34 mouse cellular contexts compared by ENCODE assay signal in genomic region chr7:133876139-133876538, GRCm38 (mm10).
"Had no signal": no experiment of that assay in that cellular context is flagged by ENCODE, and none has a peak within 500 bp of the region (broad histone marks: within the 10 kb centered on the region; RNA-seq: fewer than 3 reads in every experiment).

No protein-coding gene starts in this region.

- H3K27me3 ChIP-seq: heart, embryonic 12.5 days; heart, embryonic 13.5 days; heart, embryonic 15.5 days; hindbrain, embryonic 12.5 days; hindbrain, embryonic 13.5 days; hindbrain, embryonic 15.5 days; intestine, embryonic 15.5 days; kidney, embryonic 15.5 days had no signal

- H3K9me3 ChIP-seq: heart, embryonic 12.5 days; heart, embryonic 13.5 days; heart, embryonic 15.5 days; hindbrain, embryonic 10.5 days; hindbrain, embryonic 12.5 days; hindbrain, embryonic 13.5 days; hindbrain, embryonic 15.5 days; intestine, embryonic 15.5 days; kidney, embryonic 15.5 days had no signal

- H3K36me3 ChIP-seq: heart, embryonic 12.5 days; heart, embryonic 13.5 days; heart, embryonic 15.5 days; hindbrain, embryonic 10.5 days; hindbrain, embryonic 12.5 days; hindbrain, embryonic 13.5 days; hindbrain, embryonic 15.5 days; intestine, embryonic 15.5 days; kidney, embryonic 15.5 days had no signal

- H3K27ac ChIP-seq: heart, adult 2 months; heart, embryonic 13.5 days; heart, embryonic 15.5 days; hindbrain, embryonic 10.5 days; hindbrain, embryonic 12.5 days; hindbrain, embryonic 13.5 days; hindbrain, embryonic 14.5 days; hindbrain, embryonic 15.5 days; hindbrain, postnatal 0 days; intestine, embryonic 15.5 days; kidney, embryonic 15.5 days; kidney, postnatal 0 days; layer of hippocampus, adult 2 months had no signal

- ATAC-seq: hindbrain, embryonic 16.5 days; hindbrain, postnatal 0 days; inflammation-experienced regulatory T-cells, adult 6 months; intestine, embryonic 15.5 days; intestine, embryonic 16.5 days; intestine, postnatal 0 days had no signal

- H3K4me2 ChIP-seq: heart, embryonic 11.5 days; heart, embryonic 12.5 days; heart, embryonic 13.5 days; heart, embryonic 15.5 days; hindbrain, embryonic 12.5 days; hindbrain, embryonic 13.5 days; hindbrain, embryonic 14.5 days; hindbrain, embryonic 15.5 days; intestine, embryonic 15.5 days; kidney, embryonic 15.5 days had no signal

- H3K4me3 ChIP-seq: heart, adult 2 months; heart, embryonic 12.5 days; heart, embryonic 13.5 days; heart, embryonic 15.5 days; hindbrain, embryonic 10.5 days; hindbrain, embryonic 12.5 days; hindbrain, embryonic 13.5 days; hindbrain, embryonic 15.5 days; intestine, embryonic 15.5 days; kidney, embryonic 15.5 days; layer of hippocampus, adult 2 months had no signal

- DNase-seq: heart, adult 2 months; heart, postnatal 10 days; heart, postnatal 14 days; heart, postnatal 36 days; kidney, adult 11 months; kidney, adult 18-20 months; kidney, adult 2 months; kidney, adult 8-10 months; kidney, adult 9 months; kidney, postnatal 10 days; kidney, postnatal 14 days; kidney, postnatal 25 days; kidney, postnatal 36 days; kidney, postnatal 4 days; layer of hippocampus, adult 9-11 months; layer of hippocampus, postnatal 36 days had no signal

- H3K9ac ChIP-seq: heart, embryonic 12.5 days; heart, embryonic 13.5 days; heart, embryonic 15.5 days; hindbrain, embryonic 12.5 days; hindbrain, embryonic 13.5 days; hindbrain, embryonic 14.5 days; hindbrain, embryonic 15.5 days; intestine, embryonic 15.5 days; kidney, embryonic 15.5 days had no signal

- H3K4me1 ChIP-seq: heart, embryonic 13.5 days; heart, embryonic 15.5 days; hindbrain, embryonic 12.5 days; hindbrain, embryonic 13.5 days; hindbrain, embryonic 15.5 days; intestine, embryonic 15.5 days had no signal
